Mouse (Mus musculus) G1E-ER4 (cell line): Measurements from ENCODE around the gene Srxn1. TPM values are rescaled to one million over a fixed set of nuclear protein-coding genes. Genes with fewer than 3 reads are reported as not detected.

Source experiments
- GATA1 ChIP-seq: IDR thresholded peaks from one replicate; pipeline ENCODE4 v1.8.0; 2012; ENCODE audit warnings: low read length, inconsistent platforms
- polyA plus RNA-seq: library from polyadenylated mRNA; stranded (reverse); fragments of >175 nt; gene quantifications from 2 replicates; pipeline ENCODE4 v1.2.3, GENCODE M21; 2012

Srxn1 gene
- polyA plus RNA-seq, 1 experiment = 16.3 TPM

- no peak for TF ChIP-seq GATA1
Measured at GRCm38 (mm10) chr2:152141491-152141890, 36.2 kb downstream of the Srxn1 start.

GRCm38 (mm10) chr2:152142046-152142445 lies 36.7 kb downstream of the Srxn1 start:
- TF ChIP-seq GATA1 = no peak

- TF ChIP-seq GATA1 = no peak
Measured at GRCm38 (mm10) chr2:152142571-152142970, 37.3 kb downstream of the Srxn1 start.

GRCm38 (mm10) chr2:152143279-152144157 lies 38.2 kb downstream of the Srxn1 start, which contains the start of gene Tcf15:
TSS of gene Tcf15 (plus strand) at chr2:152143561.
- TF ChIP-seq GATA1 = no peak

GRCm38 (mm10) chr2:152144158-152144450 lies 38.8 kb downstream of the Srxn1 start:
- no peak for TF ChIP-seq GATA1

- no peak for TF ChIP-seq GATA1
Measured at GRCm38 (mm10) chr2:152144501-152144900, 39.2 kb downstream of the Srxn1 start.

GRCm38 (mm10) chr2:152145711-152146110 lies 40.4 kb downstream of the Srxn1 start:
- no peak for TF ChIP-seq GATA1

- TF ChIP-seq GATA1 = no peak
Measured at GRCm38 (mm10) chr2:152147079-152147478, 41.8 kb downstream of the Srxn1 start.

GRCm38 (mm10) chr2:152148675-152149074 lies 43.4 kb downstream of the Srxn1 start:
- TF ChIP-seq GATA1 = no peak

- TF ChIP-seq GATA1 = no peak
Measured at GRCm38 (mm10) chr2:152149891-152150290, 44.6 kb downstream of the Srxn1 start.

- no peak for TF ChIP-seq GATA1
Measured at GRCm38 (mm10) chr2:152150373-152150772, 45.1 kb downstream of the Srxn1 start.

- no peak for TF ChIP-seq GATA1
Measured at GRCm38 (mm10) chr2:152153361-152153760, 48.0 kb downstream of the Srxn1 start.

GRCm38 (mm10) chr2:152155414-152156208 lies 50.3 kb downstream of the Srxn1 start:
- no peak for TF ChIP-seq GATA1

- TF ChIP-seq GATA1 = no peak
Measured at GRCm38 (mm10) chr2:152156471-152156870, 51.2 kb downstream of the Srxn1 start.

GRCm38 (mm10) chr2:152159487-152159886 lies 54.2 kb downstream of the Srxn1 start:
- TF ChIP-seq GATA1 = no peak

Other genes starting within 250 kb of the Srxn1 start
- gene Angpt4, start 194.3 kb upstream of the Srxn1 start, polyA plus RNA-seq = not detected in 2 replicates
- gene Fam110a, start 125.3 kb upstream of the Srxn1 start, polyA plus RNA-seq = 21.4 and 22.6 TPM in 2 replicates
- gene Slc52a3, start 109.0 kb upstream of the Srxn1 start, polyA plus RNA-seq = not detected in 2 replicates
- gene Scrt2, start 24.0 kb upstream of the Srxn1 start, polyA plus RNA-seq = not detected in 2 replicates
- gene Tcf15, start 38.0 kb downstream of the Srxn1 start, polyA plus RNA-seq = not detected in 2 replicates
- gene Csnk2a1, start 121.3 kb downstream of the Srxn1 start, polyA plus RNA-seq = 14.0 and 14.9 TPM in 2 replicates
- 15.5 and 17.7 TPM in 2 replicates for gene Tbc1d20, start 188.3 kb downstream of the Srxn1 start, polyA plus RNA-seq
- 246 and 263 TPM in 2 replicates for gene Rbck1, start 227.1 kb downstream of the Srxn1 start, polyA plus RNA-seq
- 31.8 and 47.3 TPM in 2 replicates for gene Trib3, start 238.5 kb downstream of the Srxn1 start, polyA plus RNA-seq